Mouse (Mus musculus) urinary bladder, postnatal 4 days (tissue): ENCODE results near the gene Klhl25.
"Not testable (repeated sequence)": the region's sequence is repeated elsewhere in the genome, so short reads cannot be mapped to it uniquely, and the experiment has no call there.

Source experiments
- DNase-seq, 2 experiments: peaks; one replicate each; pipeline ENCODE4 v3.0.0; 2021 to 2022; ENCODE audit warnings: low spot score in 2 of 2

The Klhl25 gene

GRCm38 (mm10) chr7:75845936-75846335, 2.2 kb upstream of the Klhl25 start:
- DNase-seq: no peak

DNA sequence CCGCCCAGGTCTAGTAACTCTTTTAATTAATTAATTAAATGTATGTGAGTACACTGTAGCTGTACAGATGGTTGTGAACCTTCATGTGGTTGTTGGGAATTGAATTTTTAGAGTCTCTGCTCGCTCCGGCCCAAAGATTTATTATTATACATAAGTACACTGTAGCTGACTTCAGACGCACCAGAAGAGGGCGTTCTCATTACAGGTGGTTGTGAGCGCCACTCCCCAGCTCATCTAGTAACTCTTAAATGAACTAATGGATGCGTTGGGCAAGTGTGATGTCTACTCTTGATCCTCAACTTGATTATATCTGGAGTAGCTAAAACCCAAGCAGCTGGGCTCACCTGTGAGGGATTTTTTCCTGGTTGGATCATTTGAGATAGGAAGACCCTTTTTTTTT, 1.2 kb upstream of the Klhl25 start:
- no peak for DNase-seq

DNA sequence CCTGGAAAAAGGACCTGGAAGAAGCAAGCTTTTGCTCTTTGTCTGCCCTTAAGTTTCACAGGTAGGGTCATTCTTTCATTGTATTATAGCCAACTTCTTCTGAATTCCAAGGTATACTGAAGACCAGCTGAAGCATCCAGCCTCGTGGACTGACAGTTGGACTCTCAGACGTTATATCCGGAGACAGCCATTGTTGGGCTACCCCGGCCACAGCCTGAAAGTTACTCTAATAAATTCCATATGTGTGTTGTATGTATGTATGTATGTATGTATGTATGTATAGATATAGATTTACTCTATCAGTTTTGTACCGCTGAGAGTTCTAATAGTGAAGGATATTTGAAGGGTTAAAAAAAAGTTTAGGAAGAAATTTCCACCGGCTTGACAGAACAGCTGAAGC, 621 bp upstream of the Klhl25 start:
- no peak for DNase-seq

GRCm38 (mm10) chr7:75848776-75849670, 913 bp downstream of the Klhl25 start:
- no peak for DNase-seq

- not testable (repeated sequence) for DNase-seq
Observed at GRCm38 (mm10) chr7:75850396-75850795, 2.3 kb downstream of the Klhl25 start.

DNA sequence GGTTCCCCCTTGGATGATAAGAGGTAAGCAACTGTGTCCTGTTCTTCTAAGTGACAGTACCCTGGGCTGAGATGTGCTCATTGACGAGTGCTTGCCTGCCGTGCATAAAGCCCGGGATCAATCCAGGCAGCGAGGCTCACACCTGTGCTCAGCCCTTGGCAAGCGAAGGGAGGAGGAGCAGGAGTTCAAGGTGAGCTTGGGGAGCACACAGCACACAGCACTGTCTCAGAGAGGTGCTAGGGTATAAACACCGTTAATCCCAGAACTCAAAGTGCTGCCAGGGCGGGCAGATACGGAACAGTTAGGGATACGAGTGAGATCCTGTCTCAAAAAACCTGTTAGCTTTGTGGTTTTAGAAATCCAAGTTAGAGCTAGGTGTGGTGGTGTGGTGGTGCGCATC, 3.2 kb downstream of the Klhl25 start:
- DNase-seq: no peak

- DNase-seq: peak in 1 of 2 experiments; percentile 67
Observed at GRCm38 (mm10) chr7:75852363-75852762, 4.3 kb downstream of the Klhl25 start.

DNA sequence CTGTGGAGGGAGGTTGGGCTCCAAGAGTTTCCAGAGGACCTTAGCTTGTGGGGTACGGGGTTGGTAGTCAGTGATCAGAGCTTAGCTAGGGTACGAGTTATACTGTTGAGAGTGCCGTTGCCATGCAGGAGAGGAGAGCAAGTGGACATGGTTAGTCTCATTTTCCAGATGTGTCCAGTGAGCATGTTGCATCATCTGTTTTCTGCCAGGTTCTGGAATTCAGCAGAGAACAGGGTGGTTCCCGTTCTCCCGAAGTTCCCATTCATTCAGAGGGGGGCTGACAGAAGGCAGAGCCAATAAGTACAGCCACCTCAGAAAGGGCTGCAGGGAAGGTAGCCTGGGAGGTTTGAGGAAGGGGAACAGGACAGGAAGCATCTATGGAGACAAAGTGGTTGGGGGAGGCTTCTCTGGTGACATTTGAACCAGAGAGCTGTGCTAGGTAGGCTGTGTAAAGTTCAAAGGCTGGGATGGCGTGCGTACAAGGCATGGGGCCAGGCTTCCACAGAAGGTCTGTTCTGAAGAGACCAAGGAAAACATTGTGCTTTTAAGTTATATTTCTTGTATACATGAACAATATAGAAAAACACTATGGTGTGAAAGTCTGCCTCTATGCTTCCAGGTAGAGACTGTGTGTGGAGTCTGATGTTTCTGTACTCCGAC, 5.2 kb downstream of the Klhl25 start:
- no peak for DNase-seq

DNA sequence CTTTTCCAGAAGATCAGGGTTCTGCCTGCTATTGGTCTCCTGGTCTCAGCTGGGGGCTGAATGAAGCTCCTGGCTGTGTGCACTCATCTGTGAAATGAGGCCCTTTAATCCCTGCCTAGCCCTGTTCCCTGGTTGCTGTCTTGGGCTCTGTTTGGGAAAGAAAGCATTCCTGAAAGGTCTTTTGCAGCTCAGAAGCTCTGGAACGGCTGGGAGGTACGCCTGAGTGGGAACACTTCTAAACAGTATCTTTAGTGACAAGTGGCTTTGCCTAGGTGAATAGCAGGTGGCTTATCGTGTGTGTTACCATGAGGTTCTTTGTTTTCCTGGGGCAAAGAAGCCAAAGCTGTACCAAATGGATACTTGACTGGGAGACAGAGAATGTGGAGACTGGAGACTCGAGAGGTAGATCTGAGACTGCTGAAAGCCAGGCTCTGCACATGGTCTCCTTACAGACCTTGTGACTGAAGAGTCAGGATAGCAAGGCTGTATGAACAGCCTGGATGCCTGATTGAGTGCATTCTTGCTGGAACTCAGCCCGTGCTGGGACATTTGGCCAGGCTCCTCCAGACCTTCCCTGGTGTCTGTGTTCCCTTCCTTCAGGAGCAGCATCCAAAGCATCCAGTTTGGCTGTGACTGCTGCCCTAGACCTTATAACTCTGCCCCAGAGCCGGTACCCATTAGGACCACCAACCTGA, 6.3 kb downstream of the Klhl25 start:
- no peak for DNase-seq

DNA sequence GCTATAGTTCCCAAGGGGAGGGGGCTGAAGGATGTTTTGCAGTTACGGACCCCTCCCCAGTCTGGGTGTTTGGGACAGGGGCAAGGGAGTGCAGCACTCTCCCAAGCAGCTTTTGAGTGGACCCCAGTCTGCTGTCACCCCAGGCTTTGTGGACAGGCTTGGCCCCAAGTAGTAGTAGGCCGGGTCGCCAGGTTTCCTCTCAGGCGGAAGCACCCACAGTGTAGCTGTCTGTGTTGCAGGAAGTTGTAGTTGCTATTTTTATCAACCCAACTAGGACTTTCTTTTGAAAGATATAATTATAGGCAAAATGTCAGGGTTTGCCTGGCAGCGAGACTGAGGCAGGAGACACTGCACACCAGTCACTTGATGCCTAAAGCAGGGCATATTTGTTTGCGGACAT, 6.9 kb downstream of the Klhl25 start:
- no peak for DNase-seq

- no peak for DNase-seq
Observed at GRCm38 (mm10) chr7:75856259-75856658, 8.1 kb downstream of the Klhl25 start.

DNA sequence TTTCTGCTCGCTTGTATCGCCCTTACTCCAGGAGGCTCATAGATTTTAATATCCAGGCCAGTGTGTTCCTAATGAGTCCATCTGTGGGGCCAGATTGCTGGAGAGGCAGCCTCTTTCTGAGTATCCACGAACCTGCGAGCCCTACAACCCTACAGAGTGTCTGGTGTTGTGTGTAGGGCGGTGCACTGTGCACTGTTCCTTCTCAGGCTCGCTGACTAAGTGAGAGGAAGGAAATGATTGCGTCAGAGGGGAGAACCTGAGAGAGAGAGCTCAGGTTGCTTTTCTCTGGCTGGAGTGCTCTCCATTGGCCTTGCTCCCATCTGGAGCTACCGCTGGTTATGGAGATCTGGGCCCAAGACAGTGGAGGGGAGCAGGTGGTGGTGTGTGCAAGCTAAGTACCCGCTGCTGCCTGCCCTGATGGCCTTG, 11.7 kb downstream of the Klhl25 start:
- no peak for DNase-seq

DNA sequence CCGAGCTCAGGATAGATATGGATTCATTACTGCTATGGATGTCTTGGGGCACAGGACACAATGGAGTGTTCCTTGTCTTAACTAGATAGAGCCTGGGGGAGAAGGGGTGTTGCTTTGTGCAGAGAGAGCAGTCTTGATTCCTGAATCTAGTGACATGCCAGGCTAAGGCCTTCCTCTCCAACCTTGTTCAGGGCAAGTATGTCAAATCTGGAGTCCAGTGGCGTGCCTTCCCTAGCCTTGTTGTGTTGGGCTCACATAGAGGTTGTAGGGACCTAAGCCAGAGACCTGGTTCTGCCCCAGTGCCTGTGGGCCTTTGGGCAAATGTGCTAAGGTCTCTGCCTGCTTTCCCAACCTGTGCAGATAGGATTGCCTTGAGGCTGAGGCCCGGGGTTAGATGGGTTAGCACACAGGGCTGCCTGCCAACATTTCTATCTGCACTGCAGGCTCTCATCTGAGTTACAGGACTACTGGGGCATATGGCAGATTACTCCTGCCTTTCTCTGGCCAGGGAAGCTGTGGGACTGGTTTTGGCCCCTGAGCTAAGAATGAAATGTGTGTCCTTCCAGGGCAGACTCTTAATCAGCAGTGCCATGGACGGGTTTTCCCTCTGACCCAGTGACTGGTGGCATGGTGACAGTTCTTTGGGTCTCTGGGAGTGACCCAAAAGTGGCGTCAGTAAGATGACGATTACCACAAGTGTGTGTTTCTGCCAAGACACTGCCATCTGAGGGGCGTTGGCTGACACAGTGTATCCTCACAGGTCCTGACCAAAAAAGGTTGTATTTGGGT, 13.7 kb downstream of the Klhl25 start:
- DNase-seq: not testable (repeated sequence)

DNA sequence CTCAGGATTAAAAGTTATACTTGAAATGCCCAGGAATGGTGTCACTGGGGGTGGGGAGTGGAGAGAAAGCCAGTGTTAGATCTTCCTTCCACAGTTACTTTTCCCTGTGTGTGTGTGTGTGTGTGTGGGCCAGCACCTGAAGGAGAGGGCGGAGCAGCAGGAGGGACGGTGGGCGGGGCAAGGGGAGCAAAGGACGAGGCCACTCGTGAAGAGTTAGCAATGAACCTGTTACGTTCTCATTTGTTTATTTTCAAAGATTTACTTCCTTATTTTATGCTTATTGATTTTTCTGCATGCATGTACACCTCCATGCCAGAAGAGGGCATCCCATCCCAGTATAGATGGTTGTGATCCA, 14.3 kb downstream of the Klhl25 start:
- DNase-seq: not testable (repeated sequence)

- DNase-seq: not testable (repeated sequence)
Observed at GRCm38 (mm10) chr7:75863248-75863911, 15.3 kb downstream of the Klhl25 start.

GRCm38 (mm10) chr7:75865026-75865425, 16.9 kb downstream of the Klhl25 start:
- no peak for DNase-seq

- no peak for DNase-seq
Observed at GRCm38 (mm10) chr7:75866557-75866956, 18.4 kb downstream of the Klhl25 start.

DNA sequence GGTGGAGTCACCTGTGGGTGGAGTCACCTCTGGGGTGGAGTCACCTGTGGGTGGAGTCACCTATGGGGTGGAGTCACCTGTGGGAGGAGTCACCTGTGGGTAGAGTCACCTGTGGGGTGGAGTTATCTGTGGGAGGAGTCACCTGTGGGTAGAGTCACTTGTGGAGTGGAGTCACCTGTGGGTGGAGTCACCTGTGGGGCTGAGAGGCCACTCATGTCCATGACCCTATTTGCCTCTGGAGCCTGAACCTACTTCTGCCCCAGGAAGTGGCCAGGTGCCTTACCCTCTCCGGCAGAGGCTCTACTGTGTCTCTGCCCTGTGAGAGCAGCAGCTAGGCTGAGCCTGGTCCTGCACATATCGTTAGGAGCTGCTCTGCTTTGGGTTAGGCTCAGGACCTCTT, 20.6 kb downstream of the Klhl25 start:
- no peak for DNase-seq

GRCm38 (mm10) chr7:75870551-75870950, 22.4 kb downstream of the Klhl25 start:
- no peak for DNase-seq

- DNase-seq: no peak
Observed at GRCm38 (mm10) chr7:75872255-75872654, 24.1 kb downstream of the Klhl25 start.

DNA sequence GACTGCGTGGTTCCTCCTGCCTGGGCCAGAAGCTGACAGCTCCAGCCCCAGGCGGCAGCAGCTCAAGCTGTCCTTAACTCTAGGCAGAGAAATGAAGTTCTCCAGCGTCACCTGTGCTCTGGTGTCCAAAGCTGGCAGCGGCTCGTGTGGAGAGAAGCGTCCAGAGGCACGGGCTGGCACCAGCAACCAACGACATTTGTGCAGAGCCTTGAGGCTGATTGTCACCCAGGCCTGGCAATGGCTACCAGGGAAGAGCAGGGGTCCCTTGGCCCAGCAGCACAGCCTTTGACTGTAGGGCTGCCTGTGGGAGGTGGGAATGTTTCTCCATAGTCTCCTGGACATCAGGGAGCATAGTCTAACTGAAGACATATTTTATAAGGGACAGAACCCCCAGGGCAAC, 24.6 kb downstream of the Klhl25 start:
- DNase-seq: no peak
